Mouse (Mus musculus): ENCODE data around the gene Noa1. TPM values are rescaled to one million over a fixed set of nuclear protein-coding genes. Genes with fewer than 3 reads are reported as not detected.
A peak's percentile ranks its signal among the peaks of the same experiment; 100 is the strongest.

Noa1 gene
- polyA plus RNA-seq, 1 experiment: 13.7 TPM

DNA sequence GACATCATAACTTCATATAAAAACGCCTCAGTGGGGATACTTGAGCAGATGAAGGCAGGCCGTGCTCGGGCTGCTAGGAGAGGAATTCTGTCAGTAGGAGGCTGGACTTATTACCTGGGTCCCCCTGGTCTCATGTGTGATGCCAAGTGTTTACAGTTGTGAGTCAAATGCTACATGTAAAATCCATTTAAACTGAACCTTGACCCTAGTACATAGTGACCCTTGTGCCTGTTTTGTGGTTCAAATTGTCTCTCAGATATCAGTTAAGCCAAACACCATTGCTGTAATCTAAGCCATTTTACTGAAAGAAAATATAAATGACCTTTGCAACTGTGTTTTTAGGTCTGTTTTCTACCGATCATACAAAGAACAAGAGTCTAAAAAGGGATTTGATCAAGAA lies 30.1 kb upstream of the Noa1 start:
- TF ChIP-seq POLR2A (IDR thresholded peaks at IDR 0.05; ENCODE audit: low read depth, low read length): no peak
- no peak for TF ChIP-seq CTCF (IDR thresholded peaks at IDR 0.05; ENCODE audit: borderline replicate concordance, insufficient read depth, low read length)
- H3K4me3 ChIP-seq (ENCODE audit: insufficient read depth, low read length): no peak overlapping the region
- no peak overlapping the region for H3K27ac ChIP-seq (ENCODE audit: insufficient read depth, low read length)
- no peaks in the 10 kb centered on the region for H3K4me1 ChIP-seq (ENCODE audit: control insufficient read depth, insufficient read depth, low read length)

GRCm38 (mm10) chr5:77330154-77330553 lies 20.3 kb upstream of the Noa1 start:
- no peak overlapping the region for H3K4me3 ChIP-seq (ENCODE audit: insufficient read depth, low read length)
- no peaks in the 10 kb centered on the region for H3K4me1 ChIP-seq (ENCODE audit: control insufficient read depth, insufficient read depth, low read length)
- H3K27ac ChIP-seq (ENCODE audit: insufficient read depth, low read length): no peak overlapping the region
- no peak for TF ChIP-seq POLR2A (IDR thresholded peaks at IDR 0.05; ENCODE audit: low read depth, low read length)
- TF ChIP-seq CTCF (IDR thresholded peaks at IDR 0.05; ENCODE audit: borderline replicate concordance, insufficient read depth, low read length): no peak

- TF ChIP-seq CTCF (IDR thresholded peaks at IDR 0.05; ENCODE audit: borderline replicate concordance, insufficient read depth, low read length) (no peak), POLR2A (IDR thresholded peaks at IDR 0.05; ENCODE audit: low read depth, low read length) (no peak)
- no peaks in the 10 kb centered on the region for H3K4me1 ChIP-seq (ENCODE audit: control insufficient read depth, insufficient read depth, low read length)
- no peak overlapping the region for H3K4me3 ChIP-seq (ENCODE audit: insufficient read depth, low read length)
- no peak overlapping the region for H3K27ac ChIP-seq (ENCODE audit: insufficient read depth, low read length)
Measured at GRCm38 (mm10) chr5:77324936-77325335, 15.1 kb upstream of the Noa1 start.

DNA sequence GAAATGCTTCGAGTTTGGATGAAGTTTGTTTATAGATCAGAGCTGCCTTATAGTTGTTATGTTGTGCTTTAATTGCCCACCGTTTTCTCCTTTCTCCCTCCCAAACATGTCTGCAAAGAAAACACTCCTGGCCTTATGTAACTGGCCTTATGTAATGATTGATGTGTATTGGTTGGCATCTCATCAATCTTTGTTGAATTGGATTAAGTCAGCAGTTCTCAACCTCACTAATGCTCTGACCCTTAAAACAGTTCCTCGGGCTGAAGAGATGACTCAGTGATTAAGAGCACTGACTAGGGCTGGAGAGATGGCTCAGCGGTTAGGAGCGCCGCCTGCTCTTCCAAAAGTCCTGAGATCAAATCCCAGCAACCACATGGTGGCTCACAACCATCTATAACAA lies 5.1 kb upstream of the Noa1 start:
- Histone ChIP-seq H3K4me1 (ENCODE audit: control insufficient read depth, insufficient read depth, low read length) (peaks cover 4% of the 10 kb centered on the region; the same call in 1 of the 2 replicates), H3K27ac (ENCODE audit: insufficient read depth, low read length) (no peak overlapping the region), H3K4me3 (ENCODE audit: insufficient read depth, low read length) (no peak overlapping the region)
- no peak for TF ChIP-seq POLR2A (IDR thresholded peaks at IDR 0.05; ENCODE audit: low read depth, low read length)
- TF ChIP-seq CTCF (IDR thresholded peaks at IDR 0.05; ENCODE audit: borderline replicate concordance, insufficient read depth, low read length): no peak

DNA sequence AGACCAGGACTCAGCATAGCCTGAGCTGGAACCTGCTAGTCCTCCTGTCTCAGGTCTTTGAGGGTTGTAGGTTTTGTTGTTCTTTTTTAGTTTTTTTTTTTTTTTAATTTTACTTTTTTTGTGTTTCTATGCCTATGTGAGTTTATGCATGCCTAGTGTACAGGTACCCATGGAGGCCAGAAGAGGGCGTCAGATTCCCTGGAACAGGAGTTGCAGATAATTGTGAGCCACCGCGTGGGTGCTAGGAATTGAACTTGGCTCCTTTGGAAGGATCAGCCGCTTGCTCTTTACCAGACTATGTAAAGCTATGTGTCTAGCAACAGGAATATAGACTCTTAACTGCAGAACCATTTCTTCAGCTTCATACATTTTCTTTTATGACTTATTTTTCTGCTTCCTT lies 4.3 kb upstream of the Noa1 start:
- H3K4me3 ChIP-seq (ENCODE audit: insufficient read depth, low read length): no peak overlapping the region
- no peak for TF ChIP-seq POLR2A (IDR thresholded peaks at IDR 0.05; ENCODE audit: low read depth, low read length)
- no peak for TF ChIP-seq CTCF (IDR thresholded peaks at IDR 0.05; ENCODE audit: borderline replicate concordance, insufficient read depth, low read length)
- H3K27ac ChIP-seq (ENCODE audit: insufficient read depth, low read length): no peak overlapping the region

GRCm38 (mm10) chr5:77309051-77309906 lies 605 bp downstream of the Noa1 start:
- no peak overlapping the region for H3K27ac ChIP-seq (ENCODE audit: insufficient read depth, low read length)

More for the DNA sequence above, 4.3 kb upstream of the Noa1 start:
- peaks cover 4% of the 10 kb centered on the region; the same call in 1 of the 2 replicates for H3K4me1 ChIP-seq (ENCODE audit: control insufficient read depth, insufficient read depth, low read length)

GRCm38 (mm10) chr5:77307821-77308553 lies 1.9 kb downstream of the Noa1 start:
- peaks cover 4% of the 10 kb centered on the region; the same call in 1 of the 2 replicates for H3K4me1 ChIP-seq (ENCODE audit: control insufficient read depth, insufficient read depth, low read length)
- TF ChIP-seq POLR2A (IDR thresholded peaks at IDR 0.05; ENCODE audit: low read depth, low read length) (no peak), CTCF (IDR thresholded peaks at IDR 0.05; ENCODE audit: borderline replicate concordance, insufficient read depth, low read length) (no peak)
- H3K27ac ChIP-seq (ENCODE audit: insufficient read depth, low read length): no peak overlapping the region
- peak overlapping the region; percentile 77 for H3K4me3 ChIP-seq (ENCODE audit: insufficient read depth, low read length)

More at GRCm38 (mm10) chr5:77309051-77309906, 605 bp downstream of the Noa1 start:
- no peak for TF ChIP-seq POLR2A (IDR thresholded peaks at IDR 0.05; ENCODE audit: low read depth, low read length)
- TF ChIP-seq CTCF (IDR thresholded peaks at IDR 0.05; ENCODE audit: borderline replicate concordance, insufficient read depth, low read length): no peak
- Histone ChIP-seq H3K4me3 (ENCODE audit: insufficient read depth, low read length) (peak overlapping the region; percentile 77), H3K4me1 (ENCODE audit: control insufficient read depth, insufficient read depth, low read length) (peaks cover 4% of the 10 kb centered on the region; the same call in 1 of the 2 replicates)

DNA sequence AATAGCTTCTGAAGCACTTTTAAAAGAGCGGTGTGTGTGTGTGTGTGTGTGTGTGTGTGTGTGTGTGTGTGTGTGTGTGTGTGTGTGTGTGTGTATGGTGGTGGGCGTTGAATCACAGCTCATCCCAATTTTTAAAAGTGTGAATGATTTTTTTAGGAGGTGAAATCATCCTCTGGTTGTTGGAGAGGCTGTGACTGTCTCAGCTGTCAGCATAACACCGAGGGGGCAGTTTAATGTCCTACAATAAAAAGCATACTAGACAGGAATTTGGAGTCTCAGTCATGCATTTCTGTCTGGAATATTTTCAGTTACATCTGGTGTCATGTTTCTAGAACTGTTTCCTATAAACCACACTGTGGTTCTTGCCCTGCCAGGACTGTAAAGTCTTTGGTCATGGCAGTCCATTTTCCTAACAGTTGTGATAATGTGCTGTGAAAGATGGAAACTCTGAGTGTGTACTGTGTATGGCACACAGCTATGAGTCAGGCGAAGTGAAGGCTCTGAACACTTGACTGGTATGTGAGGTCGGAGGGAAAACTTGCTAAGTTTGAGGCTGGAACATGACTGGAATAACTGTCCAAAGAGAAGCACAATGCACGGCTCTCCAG lies 8.5 kb downstream of the Noa1 start:
- TF ChIP-seq CTCF (IDR thresholded peaks at IDR 0.05; ENCODE audit: borderline replicate concordance, insufficient read depth, low read length) (no peak), POLR2A (IDR thresholded peaks at IDR 0.05; ENCODE audit: low read depth, low read length) (no peak)
- Histone ChIP-seq H3K4me1 (ENCODE audit: control insufficient read depth, insufficient read depth, low read length) (peaks cover 3% of the 10 kb centered on the region; the same call in 1 of the 2 replicates), H3K4me3 (ENCODE audit: insufficient read depth, low read length) (no peak overlapping the region), H3K27ac (ENCODE audit: insufficient read depth, low read length) (peak overlapping the region; percentile 92)

DNA sequence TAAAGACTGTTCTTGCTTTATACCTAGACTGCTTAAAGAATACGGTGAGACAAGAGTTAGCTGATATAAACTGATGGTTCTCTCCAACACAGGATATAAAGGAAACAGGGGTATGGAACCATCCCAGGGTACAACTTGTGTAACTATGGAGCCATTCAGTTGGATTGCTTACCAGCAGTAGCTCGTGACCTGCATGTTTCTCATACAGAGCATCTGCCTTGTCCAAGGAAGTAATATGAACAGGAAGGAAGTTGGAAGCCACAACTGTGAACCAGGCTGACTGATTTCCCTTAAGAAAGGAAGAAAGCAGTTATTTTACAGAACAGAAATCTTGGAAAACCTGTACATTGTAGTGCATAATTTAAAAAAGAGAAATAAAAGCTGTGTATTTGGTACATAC lies 10.4 kb downstream of the Noa1 start:
- TF ChIP-seq CTCF (IDR thresholded peaks at IDR 0.05; ENCODE audit: borderline replicate concordance, insufficient read depth, low read length): no peak
- TF ChIP-seq POLR2A (IDR thresholded peaks at IDR 0.05; ENCODE audit: low read depth, low read length): no peak
- Histone ChIP-seq H3K4me3 (ENCODE audit: insufficient read depth, low read length) (no peak overlapping the region), H3K27ac (ENCODE audit: insufficient read depth, low read length) (no peak overlapping the region), H3K4me1 (ENCODE audit: control insufficient read depth, insufficient read depth, low read length) (peaks cover 3% of the 10 kb centered on the region; the same call in 1 of the 2 replicates)

Data from embryonic fibroblast, embryonic 13.5 days (primary cell).